Mouse (Mus musculus) naive thymus-derived CD4-positive, alpha-beta T cell, adult 2 months (primary cell): ENCODE data around the gene Fam168a.

ENCODE experiments used
- DNase-seq: peaks from one replicate; pipeline ENCODE4 v3.0.0-alpha.2; 2011; ENCODE audit warnings: low read depth

The Fam168a gene

GRCm38 (mm10) chr7:100867561-100867960 is 161.1 kb downstream of the Fam168a start:
- no peak for DNase-seq

- no peak for DNase-seq
These were observed 162.1 kb downstream of the Fam168a start for GRCm38 (mm10) chr7:100868551-100868950.

GRCm38 (mm10) chr7:100869877-100870629 is 163.6 kb downstream of the Fam168a start:
- DNase-seq, result no peak

GRCm38 (mm10) chr7:100871355-100871754 is 164.9 kb downstream of the Fam168a start:
- DNase-seq, result no peak

- no peak for DNase-seq
These were observed 165.5 kb downstream of the Fam168a start for GRCm38 (mm10) chr7:100871892-100872291.

GRCm38 (mm10) chr7:100873197-100873596 is 166.8 kb downstream of the Fam168a start:
- DNase-seq, result no peak

- DNase-seq, result peak; percentile 52
These were observed 169.4 kb downstream of the Fam168a start for GRCm38 (mm10) chr7:100875822-100876221.

- DNase-seq, result no peak
These were observed 169.9 kb downstream of the Fam168a start for GRCm38 (mm10) chr7:100876293-100876692.

GRCm38 (mm10) chr7:100876771-100877170 is 170.3 kb downstream of the Fam168a start:
- no peak for DNase-seq

- peak; percentile 76 for DNase-seq
These were observed 173.2 kb downstream of the Fam168a start for GRCm38 (mm10) chr7:100879595-100879994.

- no peak for DNase-seq
These were observed 175.1 kb downstream of the Fam168a start for GRCm38 (mm10) chr7:100881531-100881930.

GRCm38 (mm10) chr7:100881950-100882349 is 175.5 kb downstream of the Fam168a start:
- no peak for DNase-seq

- DNase-seq, result no peak
These were observed 178.0 kb downstream of the Fam168a start for GRCm38 (mm10) chr7:100884460-100884859.

- DNase-seq, result peak; percentile 81
These were observed 180.1 kb downstream of the Fam168a start for GRCm38 (mm10) chr7:100886535-100886934.
